Comparison of ENCODE assay signal across 12 mouse cellular contexts in the genomic region with DNA sequence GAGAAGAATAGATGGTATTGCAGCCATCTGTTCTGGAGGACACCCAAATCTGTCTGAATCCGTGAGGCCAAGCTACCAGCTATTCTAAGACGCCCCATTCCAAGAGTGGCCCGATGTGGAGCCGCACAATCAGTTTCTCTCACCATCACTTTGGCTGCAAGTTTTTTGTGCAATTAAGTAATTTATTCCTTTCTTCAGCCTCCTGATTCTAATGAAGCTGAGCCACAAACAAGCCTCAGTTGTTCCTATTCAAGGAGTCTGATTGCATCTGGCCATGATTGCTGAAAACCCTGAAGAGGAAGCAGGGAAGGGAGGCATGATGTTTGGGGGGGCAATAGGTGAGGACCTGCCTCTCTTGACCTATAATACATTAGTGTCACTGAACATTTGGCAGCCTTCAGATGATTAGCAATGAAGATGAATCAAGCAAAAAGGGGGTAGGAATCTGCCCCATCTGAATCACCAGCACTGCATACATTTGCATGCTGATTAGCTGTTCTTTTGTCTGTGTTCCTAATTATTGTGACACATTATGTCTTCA.
DNase-seq lines count a peak whose midpoint lies in the region; ATAC-seq lines count a peak whose summit lies in the region.
"Had no signal": no experiment of that assay in that cellular context is flagged by ENCODE, and none has a peak within 500 bp of the region (broad histone marks: within the 10 kb centered on the region; RNA-seq: fewer than 3 reads in every experiment).

No protein-coding gene starts in this region.

- H3K27me3 ChIP-seq in hindbrain, embryonic 15.5 days: no peaks in the 10 kb centered on the region
- H3K27me3 ChIP-seq in midbrain, embryonic 12.5 days: no peaks in the 10 kb centered on the region; the same call in 1 of the 2 replicates
- H3K27me3 ChIP-seq: CH12.LX; embryonic facial prominence, embryonic 12.5 days had no signal

- H3K27ac ChIP-seq in hindbrain, embryonic 15.5 days (replicated peaks): peak overlapping the region; percentile 60
- H3K27ac ChIP-seq in midbrain, embryonic 12.5 days (replicated peaks): peak overlapping the region; percentile 46
- H3K27ac ChIP-seq: embryonic facial prominence, embryonic 12.5 days; kidney, postnatal 0 days had no signal

- DNase-seq in retina, postnatal 1 day: peak; percentile 83
- DNase-seq in retina, embryonic 14.5 days (ENCODE audit: low spot score): no peak
- no peak for DNase-seq in ovary, postnatal 14 days (ENCODE audit: low spot score)
- DNase-seq in B cell, adult 2 months: no peak
- DNase-seq in gastrocnemius, adult 8-10 months (ENCODE audit: low spot score in 2 of 2): no peak
- DNase-seq: lung, postnatal 4 days had no signal

- H3K9me3 ChIP-seq in hindbrain, embryonic 15.5 days: no peaks in the 10 kb centered on the region
- no peaks in the 10 kb centered on the region for H3K9me3 ChIP-seq in midbrain, embryonic 12.5 days
- H3K9me3 ChIP-seq: embryonic facial prominence, embryonic 12.5 days had no signal

- 29% methylated on average over 4 of the region's 4 CpGs for WGBS in hindbrain, embryonic 15.5 days
- 43% methylated on average over 4 of the region's 4 CpGs for WGBS in midbrain, embryonic 12.5 days

- no peak overlapping the region for H3K4me3 ChIP-seq in hindbrain, embryonic 15.5 days
- no peak overlapping the region for H3K4me3 ChIP-seq in midbrain, embryonic 12.5 days
- H3K4me3 ChIP-seq: embryonic facial prominence, embryonic 12.5 days had no signal

- peaks cover 38% of the 10 kb centered on the region for H3K4me1 ChIP-seq in hindbrain, embryonic 15.5 days (replicated peaks)
- peaks cover 61% of the 10 kb centered on the region for H3K4me1 ChIP-seq in midbrain, embryonic 12.5 days
- H3K4me1 ChIP-seq: embryonic facial prominence, embryonic 12.5 days had no signal

- no peak for ATAC-seq in hindbrain, embryonic 15.5 days (ENCODE audit: low FRiP score, low read depth)
- ATAC-seq in midbrain, embryonic 12.5 days (ENCODE audit: low FRiP score, low read depth): peak; percentile 38
- no peak for ATAC-seq in granulocyte monocyte progenitor cell, adult 5-6 weeks (replicated peaks; ENCODE audit: poor library complexity, severe bottlenecking)

- H3K4me2 ChIP-seq in hindbrain, embryonic 15.5 days: no peak overlapping the region; the same call in 1 of the 2 replicates
- H3K4me2 ChIP-seq in midbrain, embryonic 12.5 days (replicated peaks): no peak overlapping the region
- H3K4me2 ChIP-seq: embryonic facial prominence, embryonic 12.5 days had no signal

- H3K36me3 ChIP-seq in hindbrain, embryonic 15.5 days: no peaks in the 10 kb centered on the region
- no peaks in the 10 kb centered on the region for H3K36me3 ChIP-seq in midbrain, embryonic 12.5 days
- H3K36me3 ChIP-seq: embryonic facial prominence, embryonic 12.5 days had no signal

- no peak overlapping the region for H3K9ac ChIP-seq in hindbrain, embryonic 15.5 days
- no peak overlapping the region for H3K9ac ChIP-seq in midbrain, embryonic 12.5 days (replicated peaks)
- H3K9ac ChIP-seq: embryonic facial prominence, embryonic 12.5 days had no signal
